Mouse (Mus musculus) spleen, postnatal 4 days (tissue): ENCODE measurements around the gene Pde4b.

Source experiments
- DNase-seq, 2 experiments: peaks; one replicate each; pipeline ENCODE4 v3.0.0; 2022; ENCODE audit warnings: low spot score in 2 of 2

Pde4b gene

DNA sequence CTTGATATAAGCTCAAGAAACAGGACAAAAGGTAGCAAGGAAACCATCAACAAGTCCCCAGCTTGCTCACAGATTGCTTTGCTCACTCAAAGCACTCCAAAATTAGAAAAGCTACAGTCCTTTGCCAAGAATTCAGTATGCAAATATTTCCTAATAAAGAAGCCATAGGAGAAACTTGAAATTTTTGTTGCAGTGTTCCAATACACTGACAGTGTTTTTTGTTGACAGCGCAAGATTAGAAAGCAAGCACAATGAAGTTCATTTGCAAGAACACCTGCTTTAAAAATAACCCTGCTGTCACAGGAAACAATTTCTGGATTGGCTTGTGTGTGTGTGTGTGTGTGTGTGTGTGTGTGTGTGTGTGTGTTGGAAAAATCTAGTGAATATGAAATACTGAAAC, 311.2 kb downstream of the Pde4b start:
- DNase-seq, result no peak

DNA sequence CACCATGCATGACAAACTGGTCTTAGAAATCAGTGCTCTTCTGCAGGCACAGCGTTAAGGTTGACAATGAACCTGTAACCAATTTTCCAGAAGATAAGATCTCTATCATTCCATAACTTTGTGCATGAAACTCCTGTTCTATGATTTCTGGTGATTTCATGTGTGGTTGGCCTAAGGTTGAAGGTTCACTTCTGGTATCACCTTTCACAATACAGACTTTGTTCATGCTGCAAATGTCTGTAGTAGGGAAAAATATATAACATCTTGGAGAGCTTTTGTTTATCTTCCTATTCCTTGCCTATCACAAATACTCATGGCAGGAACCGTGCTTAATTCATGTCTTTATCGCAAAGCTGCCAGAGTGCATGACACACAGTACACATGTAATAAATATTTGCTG, 319.5 kb downstream of the Pde4b start:
- no peak for DNase-seq

GRCm38 (mm10) chr4:102408132-102408531, 320.8 kb downstream of the Pde4b start:
- no peak for DNase-seq

DNA sequence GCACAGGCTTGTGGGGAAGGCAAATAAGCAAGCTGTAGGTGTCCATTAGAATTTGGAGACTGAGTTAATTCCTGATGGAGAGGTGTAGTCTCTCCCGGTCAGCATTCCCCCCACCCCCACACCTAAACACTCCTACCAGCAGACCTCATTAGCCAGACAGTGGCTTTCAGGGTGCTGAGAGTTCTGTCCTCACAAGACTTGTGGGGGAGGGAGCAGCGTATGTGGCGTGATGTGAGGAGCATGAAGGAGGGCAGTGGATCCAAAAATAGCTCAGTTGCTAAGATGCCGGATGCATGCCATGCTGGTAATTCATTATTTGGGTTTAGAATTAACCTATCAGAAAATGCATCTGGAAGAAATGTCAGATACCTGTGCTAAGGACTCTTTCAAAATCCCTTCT, 321.6 kb downstream of the Pde4b start:
- DNase-seq, result no peak

DNA sequence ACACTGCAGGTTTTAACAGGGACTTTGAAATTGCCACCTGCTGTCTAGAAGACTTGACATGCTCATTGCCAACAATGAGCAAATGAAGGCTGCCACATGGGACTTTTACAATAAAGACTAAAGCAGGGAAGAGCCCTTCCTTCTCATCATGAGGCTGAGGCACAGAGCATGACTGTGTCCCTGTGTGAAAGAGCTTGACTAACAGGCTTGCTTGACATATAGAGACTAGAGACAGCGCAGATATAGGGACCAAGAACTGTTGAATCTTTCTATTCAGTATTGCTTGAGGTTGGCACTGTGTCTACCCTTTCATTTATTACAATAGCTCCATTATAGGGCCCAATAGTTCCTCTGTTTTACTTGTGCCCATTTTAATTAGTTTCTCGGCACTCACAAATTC, 325.8 kb downstream of the Pde4b start:
- DNase-seq, result no peak

DNA sequence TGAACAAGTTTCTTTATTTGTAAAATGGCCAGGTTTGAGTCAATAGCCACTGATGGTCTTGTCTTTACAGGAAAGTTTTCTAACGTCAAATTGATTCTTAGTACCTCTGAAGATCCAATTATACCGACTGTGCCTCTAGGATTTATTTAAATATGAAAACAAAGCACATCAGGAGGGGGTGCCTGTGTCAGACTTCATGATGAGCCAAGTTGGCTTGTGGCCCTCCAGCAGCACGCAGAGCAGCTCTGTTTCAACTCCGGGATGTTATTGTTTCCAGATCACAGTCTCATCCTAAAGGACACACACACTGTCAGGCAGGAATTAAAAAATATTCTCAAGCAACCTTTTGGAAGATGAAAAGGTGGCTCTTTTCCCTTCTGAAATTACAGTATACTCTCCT, 326.5 kb downstream of the Pde4b start:
- no peak for DNase-seq

DNA sequence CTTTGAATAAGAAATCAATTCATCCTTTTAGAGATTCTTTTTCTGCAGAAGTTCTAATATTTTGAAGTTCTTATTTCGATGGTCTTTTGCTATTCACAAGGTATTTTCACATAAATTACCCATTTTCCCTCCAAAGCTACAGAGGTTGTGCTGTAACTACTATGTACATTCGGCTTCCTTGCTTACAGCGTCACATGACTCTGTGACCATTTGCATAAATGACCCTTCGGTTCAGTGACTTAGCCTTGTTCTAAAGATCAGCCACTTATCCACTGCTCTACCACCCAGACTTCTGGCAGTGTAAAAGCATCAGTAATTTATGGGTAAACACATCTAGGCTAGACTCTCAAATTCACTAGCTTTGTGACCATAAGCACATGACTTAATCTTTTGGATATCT, 327.3 kb downstream of the Pde4b start:
- no peak for DNase-seq

- no peak for DNase-seq
Observed at GRCm38 (mm10) chr4:102420794-102421397, 333.6 kb downstream of the Pde4b start.

GRCm38 (mm10) chr4:102421398-102421859, 334.1 kb downstream of the Pde4b start:
- no peak for DNase-seq

GRCm38 (mm10) chr4:102424104-102424503, 336.8 kb downstream of the Pde4b start:
- DNase-seq, result no peak

DNA sequence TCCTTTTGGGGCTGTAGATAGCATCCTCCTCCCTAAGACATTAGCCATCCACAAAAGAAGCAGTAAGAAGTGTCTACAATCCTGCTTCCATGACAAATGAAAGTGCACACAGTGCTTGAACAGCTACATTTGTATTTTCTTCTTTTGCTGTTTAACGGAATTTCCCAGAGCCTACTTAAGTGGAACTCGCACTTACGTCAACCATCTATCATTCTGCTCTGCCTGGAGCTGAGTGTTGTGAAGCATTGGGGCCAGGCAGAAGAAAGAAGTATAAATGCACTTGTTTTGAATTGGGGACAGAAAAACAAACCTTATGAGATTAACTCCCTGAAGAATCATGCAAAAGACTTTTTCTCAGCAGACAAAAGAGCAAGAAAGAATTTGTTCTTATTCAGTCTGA, 338.1 kb downstream of the Pde4b start:
- no peak for DNase-seq

- DNase-seq, result no peak
Observed at GRCm38 (mm10) chr4:102429730-102430341, 342.5 kb downstream of the Pde4b start.

- DNase-seq, result no peak
Observed at GRCm38 (mm10) chr4:102432040-102432782, 344.9 kb downstream of the Pde4b start.

DNA sequence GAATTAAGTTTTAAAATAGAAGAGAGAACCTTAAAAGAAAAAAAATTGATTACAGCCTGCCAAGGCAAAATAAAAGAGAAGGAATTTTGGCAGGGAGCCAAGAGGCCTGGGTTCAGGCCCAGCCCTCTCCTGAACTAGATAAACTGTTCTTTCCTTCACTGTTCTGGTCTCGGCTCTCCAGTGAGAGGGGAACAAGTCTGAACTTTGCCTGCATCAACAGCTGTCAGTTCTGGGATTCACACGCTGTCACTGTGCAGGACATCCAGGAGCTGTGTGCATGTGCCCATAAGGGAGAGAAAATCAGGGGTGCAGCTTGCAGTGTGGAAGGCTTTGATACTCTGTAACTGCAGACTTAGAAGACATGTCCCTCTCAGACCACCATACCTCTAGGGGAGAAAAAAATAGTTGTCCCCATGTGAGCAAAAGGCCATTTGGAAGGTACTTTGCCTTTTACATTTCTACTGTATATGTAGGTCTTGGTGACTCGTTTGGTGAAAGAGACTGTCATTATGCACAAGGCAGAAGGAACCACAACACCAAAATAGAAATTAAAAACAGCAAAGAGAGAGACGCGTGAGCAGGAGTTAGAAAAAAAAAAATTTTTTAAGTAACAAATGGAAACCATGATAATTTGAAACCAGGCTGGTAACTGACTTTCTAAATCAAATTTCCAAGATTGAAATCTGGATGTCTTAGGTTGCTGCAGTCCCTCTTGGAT, 352.2 kb downstream of the Pde4b start:
- no peak for DNase-seq

GRCm38 (mm10) chr4:102440119-102440481, 352.8 kb downstream of the Pde4b start:
- no peak for DNase-seq

GRCm38 (mm10) chr4:102443533-102443932, 356.2 kb downstream of the Pde4b start:
- DNase-seq, result no peak

- no peak for DNase-seq
Observed at GRCm38 (mm10) chr4:102444501-102444900, 357.2 kb downstream of the Pde4b start.

DNA sequence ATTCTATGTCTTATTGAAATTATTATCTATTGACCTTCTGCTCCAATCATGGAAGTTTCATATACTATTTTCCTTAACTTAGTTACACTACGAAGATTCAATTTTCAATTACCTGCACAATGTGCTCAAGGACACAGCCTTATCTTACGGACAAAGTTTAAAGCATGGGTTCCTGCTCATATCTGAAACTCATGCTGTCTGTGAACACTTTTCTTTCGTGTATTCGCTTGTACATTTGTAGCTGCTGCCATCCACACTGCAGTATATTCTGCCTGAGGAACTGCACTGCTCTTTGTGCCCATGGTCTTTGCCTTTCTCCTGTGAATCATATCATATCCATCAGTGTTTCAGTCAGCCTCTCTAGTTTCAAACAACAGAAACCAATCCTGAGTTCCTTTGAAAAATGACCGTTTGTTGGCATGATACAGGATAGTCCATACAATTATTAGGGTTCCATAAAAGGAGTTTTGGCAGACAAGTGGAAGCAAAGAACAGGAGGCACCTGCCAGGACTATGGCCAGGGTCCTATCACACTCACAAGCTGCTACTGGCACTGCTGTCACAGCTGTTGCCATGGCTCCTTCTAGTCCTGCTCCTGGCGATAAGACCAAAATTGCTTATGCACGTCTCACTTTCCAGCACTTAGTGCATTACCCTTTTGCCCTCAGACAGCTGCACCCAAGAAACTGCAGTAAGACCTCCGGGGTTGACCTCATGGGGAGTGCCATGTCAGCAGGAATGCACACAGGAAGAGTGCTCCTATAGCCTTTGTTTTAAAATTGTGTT, 359.0 kb downstream of the Pde4b start:
- DNase-seq, result no peak

- no peak for DNase-seq
Observed at GRCm38 (mm10) chr4:102456426-102456825, 369.1 kb downstream of the Pde4b start.

GRCm38 (mm10) chr4:102459216-102459999, 372.1 kb downstream of the Pde4b start:
- DNase-seq, result no peak

DNA sequence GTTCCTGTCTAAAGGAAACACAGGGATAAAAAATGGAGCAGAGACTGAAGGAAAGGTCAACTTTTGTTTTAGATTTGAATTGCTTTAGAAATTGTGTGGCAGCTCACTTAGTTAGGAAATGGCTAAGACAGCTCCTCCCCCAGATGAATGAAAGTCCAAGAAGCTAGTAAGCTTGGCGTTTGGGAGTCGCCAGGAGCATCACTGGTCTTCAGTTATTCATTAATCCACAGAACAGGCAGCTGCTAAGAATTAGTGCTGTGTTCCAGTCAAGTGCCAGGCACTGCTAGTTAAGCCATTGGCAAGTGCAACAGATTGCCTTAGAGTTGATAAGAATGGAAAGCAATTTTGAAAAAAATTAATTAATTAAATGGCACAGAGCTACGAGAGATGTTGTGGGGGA, 390.8 kb downstream of the Pde4b start:
- no peak for DNase-seq
